Mouse (Mus musculus): ENCODE data around the gene Oit1.

Oit1 gene

GRCm38 (mm10) chr14:8300281-8300680 is 78.3 kb downstream of the Oit1 start:
- peak; percentile 12 for DNase-seq (ENCODE audit: low read depth, low spot score)

All from c-Kit-negative CD71-positive TER-119-positive erythroid progenitor cells, embryonic 14.5 days (primary cell).